Mouse (Mus musculus): ENCODE data around the gene Arhgef12.
"Not testable (repeated sequence)": the region's sequence is repeated elsewhere in the genome, so short reads cannot be mapped to it uniquely, and the experiment has no call there.

DNA sequence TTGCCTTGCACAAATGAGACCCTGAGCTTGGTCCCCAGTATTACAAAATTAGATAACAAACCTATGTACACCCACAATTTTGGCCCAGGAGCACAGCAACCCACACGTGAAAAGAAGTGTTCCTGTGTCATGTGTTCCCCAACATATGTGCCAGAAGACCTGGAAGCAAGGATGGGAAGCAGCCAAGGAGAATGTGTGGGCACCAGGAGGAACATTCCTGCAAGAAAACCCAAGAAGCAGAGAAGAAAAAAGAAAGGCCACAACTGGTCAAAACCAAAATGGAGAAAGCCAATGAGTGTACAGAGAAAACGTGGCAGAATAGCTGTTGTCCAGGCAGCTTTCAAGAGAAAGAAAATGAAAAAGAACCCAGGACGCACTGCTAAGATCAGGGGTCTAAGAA is 142.2 kb downstream of the Arhgef12 start:
- not testable (repeated sequence) for TF ChIP-seq CTCF (IDR thresholded peaks at IDR 0.05; ENCODE audit: control insufficient read depth, insufficient read depth, insufficient replicate concordance, low read depth, low read length); POLR2A (IDR thresholded peaks at IDR 0.05; ENCODE audit: control insufficient read depth, low read depth, low read length)
